Mouse (Mus musculus): ENCODE results near the gene Rnf144b. TPM values are rescaled to one million over a fixed set of nuclear protein-coding genes. Genes with fewer than 3 reads are reported as not detected.

Gene Rnf144b
- polyA plus RNA-seq, 1 experiment from 2014 or later, result 2.5 TPM

GRCm38 (mm10) chr13:47259297-47259696 lies 136.8 kb downstream of the Rnf144b start:
- no peak overlapping the region for H3K27ac ChIP-seq (ENCODE audit: low read length)
- H3K4me3 ChIP-seq (ENCODE audit: low read depth, low read length), result no peak overlapping the region
- no peak overlapping the region for H3K4me2 ChIP-seq (ENCODE audit: low read depth, low read length)
- H3K9ac ChIP-seq (ENCODE audit: low read depth, low read length), result no peak overlapping the region
- no peaks in the 10 kb centered on the region for H3K27me3 ChIP-seq (ENCODE audit: control insufficient read depth, insufficient read depth, low read depth, low read length)
- H3K9me3 ChIP-seq (replicated peaks; ENCODE audit: control insufficient read depth, low read length), result no peaks in the 10 kb centered on the region
- no peaks in the 10 kb centered on the region; the same call in none of the 2 replicates for H3K4me1 ChIP-seq (ENCODE audit: control insufficient read depth, low read depth, low read length)
- H3K36me3 ChIP-seq (ENCODE audit: control insufficient read depth, insufficient read depth), result no peaks in the 10 kb centered on the region
- 15% methylated on average over 4 of the region's 4 CpGs for WGBS (ENCODE audit: insufficient replicate concordance)
- no peak for ATAC-seq (ENCODE audit: low read depth)

- Histone ChIP-seq H3K4me2 (ENCODE audit: low read depth, low read length) (no peak overlapping the region), H3K9me3 (replicated peaks; ENCODE audit: control insufficient read depth, low read length) (no peaks in the 10 kb centered on the region), H3K4me3 (ENCODE audit: low read depth, low read length) (no peak overlapping the region), H3K9ac (ENCODE audit: low read depth, low read length) (no peak overlapping the region), H3K36me3 (ENCODE audit: control insufficient read depth, insufficient read depth) (no peaks in the 10 kb centered on the region), H3K4me1 (ENCODE audit: control insufficient read depth, low read depth, low read length) (no peaks in the 10 kb centered on the region; the same call in none of the 2 replicates), H3K27me3 (ENCODE audit: control insufficient read depth, insufficient read depth, low read depth, low read length) (no peaks in the 10 kb centered on the region), H3K27ac (ENCODE audit: low read length) (no peak overlapping the region)
- WGBS (ENCODE audit: insufficient replicate concordance), result 26% methylated on average over 2 of the region's 2 CpGs
- no peak for ATAC-seq (ENCODE audit: low read depth)
Observed at GRCm38 (mm10) chr13:47261961-47262360, 139.5 kb downstream of the Rnf144b start.

- Histone ChIP-seq H3K4me2 (ENCODE audit: low read depth, low read length) (no peak overlapping the region), H3K4me3 (ENCODE audit: low read depth, low read length) (no peak overlapping the region), H3K27me3 (ENCODE audit: control insufficient read depth, insufficient read depth, low read depth, low read length) (no peaks in the 10 kb centered on the region), H3K36me3 (ENCODE audit: control insufficient read depth, insufficient read depth) (no peaks in the 10 kb centered on the region), H3K27ac (ENCODE audit: low read length) (no peak overlapping the region), H3K4me1 (ENCODE audit: control insufficient read depth, low read depth, low read length) (no peaks in the 10 kb centered on the region; the same call in 1 of the 2 replicates), H3K9me3 (replicated peaks; ENCODE audit: control insufficient read depth, low read length) (no peaks in the 10 kb centered on the region), H3K9ac (ENCODE audit: low read depth, low read length) (no peak overlapping the region)
- 71% methylated on average over 8 of the region's 8 CpGs for WGBS (ENCODE audit: insufficient replicate concordance)
- ATAC-seq (ENCODE audit: low read depth), result no peak
Observed at GRCm38 (mm10) chr13:47264382-47264781, 141.9 kb downstream of the Rnf144b start.

GRCm38 (mm10) chr13:47266411-47266810 lies 144.0 kb downstream of the Rnf144b start:
- ATAC-seq (ENCODE audit: low read depth), result no peak
- 75% methylated on average over 7 of the region's 7 CpGs for WGBS (ENCODE audit: insufficient replicate concordance)

GRCm38 (mm10) chr13:47268227-47268626 lies 145.8 kb downstream of the Rnf144b start:
- no peak for ATAC-seq (ENCODE audit: low read depth)

More at GRCm38 (mm10) chr13:47266411-47266810, 144.0 kb downstream of the Rnf144b start:
- no peak overlapping the region for H3K27ac ChIP-seq (ENCODE audit: low read length)
- no peaks in the 10 kb centered on the region for H3K36me3 ChIP-seq (ENCODE audit: control insufficient read depth, insufficient read depth)
- H3K9me3 ChIP-seq (replicated peaks; ENCODE audit: control insufficient read depth, low read length), result no peaks in the 10 kb centered on the region
- H3K4me1 ChIP-seq (ENCODE audit: control insufficient read depth, low read depth, low read length), result no peaks in the 10 kb centered on the region
- H3K27me3 ChIP-seq (ENCODE audit: control insufficient read depth, insufficient read depth, low read depth, low read length), result no peaks in the 10 kb centered on the region
- H3K9ac ChIP-seq (ENCODE audit: low read depth, low read length), result no peak overlapping the region
- H3K4me3 ChIP-seq (ENCODE audit: low read depth, low read length), result no peak overlapping the region
- no peak overlapping the region for H3K4me2 ChIP-seq (ENCODE audit: low read depth, low read length)

GRCm38 (mm10) chr13:47272928-47273327 lies 150.5 kb downstream of the Rnf144b start:
- no peak for ATAC-seq (ENCODE audit: low read depth)
- Histone ChIP-seq H3K9me3 (replicated peaks; ENCODE audit: control insufficient read depth, low read length) (no peaks in the 10 kb centered on the region), H3K27ac (ENCODE audit: low read length) (no peak overlapping the region), H3K36me3 (ENCODE audit: control insufficient read depth, insufficient read depth) (no peaks in the 10 kb centered on the region), H3K27me3 (ENCODE audit: control insufficient read depth, insufficient read depth, low read depth, low read length) (no peaks in the 10 kb centered on the region), H3K4me1 (ENCODE audit: control insufficient read depth, low read depth, low read length) (no peaks in the 10 kb centered on the region), H3K4me3 (ENCODE audit: low read depth, low read length) (no peak overlapping the region), H3K4me2 (ENCODE audit: low read depth, low read length) (peak overlapping the region; percentile 17; the same call in 1 of the 2 replicates), H3K9ac (ENCODE audit: low read depth, low read length) (no peak overlapping the region)
- 11% methylated on average over 8 of the region's 8 CpGs for WGBS (ENCODE audit: insufficient replicate concordance)

More at GRCm38 (mm10) chr13:47268227-47268626, 145.8 kb downstream of the Rnf144b start:
- Histone ChIP-seq H3K4me2 (ENCODE audit: low read depth, low read length) (no peak overlapping the region), H3K36me3 (ENCODE audit: control insufficient read depth, insufficient read depth) (no peaks in the 10 kb centered on the region), H3K9ac (ENCODE audit: low read depth, low read length) (no peak overlapping the region), H3K27ac (ENCODE audit: low read length) (no peak overlapping the region), H3K9me3 (replicated peaks; ENCODE audit: control insufficient read depth, low read length) (no peaks in the 10 kb centered on the region), H3K4me3 (ENCODE audit: low read depth, low read length) (no peak overlapping the region), H3K27me3 (ENCODE audit: control insufficient read depth, insufficient read depth, low read depth, low read length) (no peaks in the 10 kb centered on the region), H3K4me1 (ENCODE audit: control insufficient read depth, low read depth, low read length) (no peaks in the 10 kb centered on the region)
- 71% methylated on average over 3 of the region's 3 CpGs for WGBS (ENCODE audit: insufficient replicate concordance)

GRCm38 (mm10) chr13:47273487-47273886 lies 151.0 kb downstream of the Rnf144b start:
- Histone ChIP-seq H3K4me2 (ENCODE audit: low read depth, low read length) (peak overlapping the region; percentile 17; the same call in 1 of the 2 replicates), H3K27ac (ENCODE audit: low read length) (no peak overlapping the region), H3K4me3 (ENCODE audit: low read depth, low read length) (no peak overlapping the region), H3K36me3 (ENCODE audit: control insufficient read depth, insufficient read depth) (no peaks in the 10 kb centered on the region), H3K4me1 (ENCODE audit: control insufficient read depth, low read depth, low read length) (no peaks in the 10 kb centered on the region), H3K9me3 (replicated peaks; ENCODE audit: control insufficient read depth, low read length) (no peaks in the 10 kb centered on the region), H3K9ac (ENCODE audit: low read depth, low read length) (no peak overlapping the region), H3K27me3 (ENCODE audit: control insufficient read depth, insufficient read depth, low read depth, low read length) (no peaks in the 10 kb centered on the region)
- 6% methylated on average over 11 of the region's 11 CpGs for WGBS (ENCODE audit: insufficient replicate concordance)
- ATAC-seq (ENCODE audit: low read depth), result no peak

GRCm38 (mm10) chr13:47274139-47274538 lies 151.7 kb downstream of the Rnf144b start:
- WGBS (ENCODE audit: insufficient replicate concordance), result 33% methylated on average over 3 of the region's 3 CpGs

GRCm38 (mm10) chr13:47277000-47277823 lies 154.8 kb downstream of the Rnf144b start:
- Histone ChIP-seq H3K4me1 (ENCODE audit: control insufficient read depth, low read depth, low read length) (no peaks in the 10 kb centered on the region), H3K27me3 (ENCODE audit: control insufficient read depth, insufficient read depth, low read depth, low read length) (no peaks in the 10 kb centered on the region), H3K9me3 (replicated peaks; ENCODE audit: control insufficient read depth, low read length) (no peaks in the 10 kb centered on the region), H3K4me3 (ENCODE audit: low read depth, low read length) (no peak overlapping the region), H3K27ac (ENCODE audit: low read length) (no peak overlapping the region), H3K36me3 (ENCODE audit: control insufficient read depth, insufficient read depth) (no peaks in the 10 kb centered on the region), H3K9ac (ENCODE audit: low read depth, low read length) (no peak overlapping the region), H3K4me2 (ENCODE audit: low read depth, low read length) (no peak overlapping the region)
- 33% methylated on average over 13 of the region's 13 CpGs for WGBS (ENCODE audit: insufficient replicate concordance)
- ATAC-seq (ENCODE audit: low read depth), result no peak

More at GRCm38 (mm10) chr13:47274139-47274538, 151.7 kb downstream of the Rnf144b start:
- H3K27me3 ChIP-seq (ENCODE audit: control insufficient read depth, insufficient read depth, low read depth, low read length), result no peaks in the 10 kb centered on the region
- no peak overlapping the region for H3K27ac ChIP-seq (ENCODE audit: low read length)
- H3K9me3 ChIP-seq (replicated peaks; ENCODE audit: control insufficient read depth, low read length), result no peaks in the 10 kb centered on the region
- ATAC-seq (ENCODE audit: low read depth), result no peak
- H3K4me1 ChIP-seq (ENCODE audit: control insufficient read depth, low read depth, low read length), result no peaks in the 10 kb centered on the region
- no peak overlapping the region for H3K4me3 ChIP-seq (ENCODE audit: low read depth, low read length)
- H3K4me2 ChIP-seq (ENCODE audit: low read depth, low read length), result no peak overlapping the region
- no peaks in the 10 kb centered on the region for H3K36me3 ChIP-seq (ENCODE audit: control insufficient read depth, insufficient read depth)
- no peak overlapping the region for H3K9ac ChIP-seq (ENCODE audit: low read depth, low read length)
